In genomic region chr8:36005536-36005935, GRCm38 (mm10) we compare ENCODE assay signal across 31 mouse cellular contexts.
DNase-seq lines count a peak whose midpoint lies in the region; ATAC-seq lines count a peak whose summit lies in the region.
"Had no signal": no experiment of that assay in that cellular context is flagged by ENCODE, and none has a peak within 500 bp of the region (broad histone marks: within the 10 kb centered on the region; RNA-seq: fewer than 3 reads in every experiment).

No protein-coding gene starts in this region.

- H3K4me3 ChIP-seq in hindbrain, embryonic 11.5 days (ENCODE audit: low read depth, low read length) = no peak overlapping the region
- H3K4me3 ChIP-seq: embryonic facial prominence, embryonic 10.5 days; forebrain, embryonic 10.5 days; hindbrain, embryonic 10.5 days; layer of hippocampus, adult 2 months; limb, embryonic 12.5 days; liver, embryonic 13.5 days; megakaryocyte, embryonic 14.5 days had no signal

- WGBS in hindbrain, embryonic 11.5 days = 67% methylated on average over 3 of the region's 3 CpGs

- H3K27me3 ChIP-seq in hindbrain, embryonic 11.5 days (ENCODE audit: control insufficient read depth, insufficient read depth, low read length) = no peaks in the 10 kb centered on the region
- H3K27me3 ChIP-seq: CH12.LX; limb, embryonic 12.5 days; liver, embryonic 13.5 days had no signal

- no peaks in the 10 kb centered on the region for H3K9me3 ChIP-seq in hindbrain, embryonic 11.5 days (ENCODE audit: control insufficient read depth, low read length)
- H3K9me3 ChIP-seq: G1E; liver, embryonic 13.5 days had no signal

- H3K4me2 ChIP-seq in hindbrain, embryonic 11.5 days (replicated peaks; ENCODE audit: low read depth, low read length) = no peak overlapping the region
- H3K4me2 ChIP-seq: heart, embryonic 11.5 days; limb, embryonic 12.5 days; liver, embryonic 13.5 days had no signal

- no peak overlapping the region for H3K27ac ChIP-seq in hindbrain, embryonic 11.5 days (ENCODE audit: low read depth, low read length)
- H3K27ac ChIP-seq: embryonic facial prominence, embryonic 10.5 days; forebrain, embryonic 10.5 days; hindbrain, embryonic 10.5 days; hindbrain, postnatal 0 days; layer of hippocampus, adult 2 months; limb, embryonic 12.5 days; liver, embryonic 13.5 days had no signal

- no peak overlapping the region for H3K9ac ChIP-seq in hindbrain, embryonic 11.5 days (ENCODE audit: low read depth, low read length)
- H3K9ac ChIP-seq: limb, embryonic 12.5 days; liver, embryonic 13.5 days had no signal

- ATAC-seq in hindbrain, embryonic 11.5 days (ENCODE audit: low FRiP score) = no peak
- ATAC-seq: forebrain, embryonic 16.5 days; hindbrain, postnatal 0 days; intestine, embryonic 16.5 days had no signal

- DNase-seq in gastrocnemius, postnatal 25 days = peak; percentile 13
- DNase-seq in gastrocnemius, adult 18-20 months (ENCODE audit: low spot score) = no peak
- peak; percentile 28 for DNase-seq in retina, postnatal 1 day
- no peak for DNase-seq in retina, embryonic 14.5 days (ENCODE audit: low spot score)
- peak; percentile 26 for DNase-seq in adrenal gland, postnatal 14 days
- no peak for DNase-seq in hindbrain, embryonic 11.5 days (ENCODE audit: low spot score)
- DNase-seq in heart, postnatal 4 days = no peak
- DNase-seq: B cell, adult 2 months; cerebellum, adult 11 months; cerebellum, adult 9-11 months; kidney, adult 9 months; kidney, postnatal 14 days; liver, embryonic 13.5 days; lung, adult 2 months; lung, postnatal 14 days; midbrain, embryonic 14.5 days; right cerebral cortex, postnatal 14 days; spleen, adult 18-20 months; thymus, postnatal 14 days had no signal

- no peaks in the 10 kb centered on the region; the same call in 1 of the 2 replicates for H3K4me1 ChIP-seq in hindbrain, embryonic 11.5 days (replicated peaks; ENCODE audit: control insufficient read depth, insufficient read depth, low read length)
- H3K4me1 ChIP-seq: liver, embryonic 13.5 days; megakaryocyte, embryonic 14.5 days had no signal

- no peaks in the 10 kb centered on the region for H3K36me3 ChIP-seq in hindbrain, embryonic 11.5 days (ENCODE audit: control insufficient read depth, insufficient read depth, low read length)
- H3K36me3 ChIP-seq: embryonic facial prominence, embryonic 10.5 days; forebrain, embryonic 10.5 days; G1E; hindbrain, embryonic 10.5 days; limb, embryonic 12.5 days; liver, embryonic 13.5 days had no signal

Comparison
In these comparisons a context has a peak if more than half of its experiments do, and no peak if none do; other contexts are left out.
1. DNase-seq: peak in gastrocnemius, postnatal 25 days (single experiment), retina, postnatal 1 day (single experiment) and adrenal gland, postnatal 14 days (single experiment); none in gastrocnemius, adult 18-20 months (single experiment), retina, embryonic 14.5 days (single experiment), hindbrain, embryonic 11.5 days (single experiment) and heart, postnatal 4 days (single experiment).